Mouse (Mus musculus) ES-Bruce4 (cell line): ENCODE results near the gene Irf8. TPM values are rescaled to one million over a fixed set of nuclear protein-coding genes. Genes with fewer than 3 reads are reported as not detected.
A peak's percentile ranks its signal among the peaks of the same experiment; 100 is the strongest.

ENCODE experiments used
- H3K27ac ChIP-seq: 2 replicates; pipeline ENCODE4 v1.5.1; 2012; ENCODE audit warnings: low read length, inconsistent platforms; ENCODE audit not compliant: insufficient read depth
- H3K27me3 ChIP-seq: 2 replicates; pipeline ENCODE4 v1.6.1; 2012; ENCODE audit warnings: mild to moderate bottlenecking, low read length, inconsistent platforms; ENCODE audit not compliant: control insufficient read depth, poor library complexity, insufficient read depth, severe bottlenecking
- H3K36me3 ChIP-seq: 2 replicates; pipeline ENCODE4 v1.6.1; 2012; ENCODE audit warnings: inconsistent platforms, mild to moderate bottlenecking, low read length, moderate library complexity; ENCODE audit not compliant: control insufficient read depth, poor library complexity, insufficient read depth, severe bottlenecking
- H3K4me1 ChIP-seq: one replicate; pipeline ENCODE4 v1.8.1; 2011; ENCODE audit warnings: low read length; ENCODE audit not compliant: control insufficient read depth, insufficient read depth
- H3K4me3 ChIP-seq: 2 replicates; pipeline ENCODE4 v1.5.1; 2011; ENCODE audit warnings: low read depth, mild to moderate bottlenecking, low read length
- H3K9ac ChIP-seq: 2 replicates; pipeline ENCODE4 v1.6.1; 2012; ENCODE audit warnings: low read depth, mild to moderate bottlenecking, inconsistent platforms; ENCODE audit not compliant: poor library complexity, severe bottlenecking
- H3K9me3 ChIP-seq: replicated peaks from 2 replicates; pipeline ENCODE4 v1.6.1; 2012; ENCODE audit warnings: mild to moderate bottlenecking, low read length, inconsistent platforms; ENCODE audit not compliant: control insufficient read depth, poor library complexity, insufficient read depth, severe bottlenecking
- CTCF ChIP-seq: IDR thresholded peaks from one replicate; pipeline ENCODE4 v1.8.1; 2011; ENCODE audit warnings: low read depth, low read length
- EP300 ChIP-seq: IDR thresholded peaks from 2 replicates; pipeline ENCODE4 v1.6.1; 2011; ENCODE audit warnings: low read depth, low read length; ENCODE audit not compliant: insufficient read depth
- POLR2A ChIP-seq: IDR thresholded peaks from one replicate; pipeline ENCODE4 v1.8.1; 2011; ENCODE audit warnings: low read length; ENCODE audit not compliant: insufficient read depth
- polyA plus RNA-seq: library from polyadenylated mRNA; stranded (reverse); fragments of >200 nt; gene quantifications from 2 replicates; pipeline ENCODE4 v1.2.4, GENCODE M21; 2011; ENCODE audit warnings: low read depth; ENCODE audit not compliant: missing spikeins, insufficient read depth, insufficient read length

Gene Irf8
- polyA plus RNA-seq, 1 experiment: 0.91 TPM

DNA sequence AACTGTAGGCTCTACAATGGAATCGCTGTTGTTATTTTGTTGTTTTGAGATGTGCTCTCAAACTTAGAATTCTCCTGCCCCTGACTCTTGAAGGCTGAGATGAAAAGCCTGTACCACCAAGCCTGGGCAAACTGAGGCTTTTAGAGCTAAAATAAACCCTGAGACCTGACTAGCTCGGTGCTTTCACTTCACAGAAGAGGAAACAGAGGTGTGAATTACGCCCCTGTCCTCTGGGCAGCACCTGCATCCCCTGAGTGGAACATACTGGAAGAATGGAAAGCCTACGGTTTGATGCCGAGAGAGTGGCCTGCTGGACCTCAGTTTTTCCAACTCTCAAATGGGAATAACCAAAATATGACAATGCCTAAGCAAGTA lies 10.6 kb upstream of the Irf8 start:
- no peak overlapping the region for H3K9ac ChIP-seq
- H3K4me1 ChIP-seq: no peaks in the 10 kb centered on the region
- TF ChIP-seq EP300: no peak
- no peak for TF ChIP-seq CTCF
- TF ChIP-seq POLR2A: no peak
- H3K27me3 ChIP-seq: no peaks in the 10 kb centered on the region
- H3K36me3 ChIP-seq: no peaks in the 10 kb centered on the region
- H3K4me3 ChIP-seq: no peak overlapping the region
- H3K27ac ChIP-seq: no peak overlapping the region
- no peaks in the 10 kb centered on the region for H3K9me3 ChIP-seq

GRCm38 (mm10) chr8:120726051-120726450 lies 10.1 kb upstream of the Irf8 start:
- TF ChIP-seq CTCF (no peak), EP300 (no peak), POLR2A (no peak)
- Histone ChIP-seq H3K27ac (no peak overlapping the region), H3K4me3 (no peak overlapping the region), H3K9ac (no peak overlapping the region), H3K9me3 (no peaks in the 10 kb centered on the region), H3K36me3 (no peaks in the 10 kb centered on the region), H3K27me3 (no peaks in the 10 kb centered on the region), H3K4me1 (no peaks in the 10 kb centered on the region)

DNA sequence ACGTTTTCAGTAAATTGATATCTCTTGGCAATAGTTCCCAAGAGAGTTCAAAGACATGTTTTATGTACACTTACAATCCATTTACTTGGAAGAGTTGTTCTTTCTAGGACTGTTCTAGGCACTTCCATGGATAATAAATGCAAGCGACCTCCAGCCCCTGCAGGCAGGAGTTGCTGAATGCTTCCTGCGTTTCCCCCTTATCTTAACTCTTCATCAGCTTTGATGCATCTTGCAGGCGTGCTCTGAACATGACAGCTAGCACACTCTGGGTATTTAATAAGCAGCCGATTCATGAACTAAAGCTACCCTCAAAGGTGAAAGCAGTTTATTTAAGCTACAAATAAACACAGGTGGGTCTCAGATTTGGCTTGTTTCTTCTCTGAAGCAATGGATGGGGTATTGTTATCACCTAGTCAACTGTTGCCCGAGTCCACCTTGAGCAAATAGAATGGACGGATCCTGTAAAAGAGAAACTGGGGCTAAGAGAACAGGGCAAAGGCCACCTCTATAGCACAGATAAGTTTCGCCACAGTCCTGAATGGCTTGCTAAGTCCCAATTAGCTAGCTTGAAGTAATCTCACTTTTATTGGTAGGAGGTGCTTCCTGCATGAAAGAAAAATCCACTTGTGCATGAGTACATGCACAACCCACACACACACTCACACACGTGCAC lies 7.5 kb upstream of the Irf8 start:
- H3K9me3 ChIP-seq: no peaks in the 10 kb centered on the region
- H3K4me1 ChIP-seq: no peaks in the 10 kb centered on the region
- no peak for TF ChIP-seq EP300
- no peak for TF ChIP-seq POLR2A
- no peak for TF ChIP-seq CTCF

DNA sequence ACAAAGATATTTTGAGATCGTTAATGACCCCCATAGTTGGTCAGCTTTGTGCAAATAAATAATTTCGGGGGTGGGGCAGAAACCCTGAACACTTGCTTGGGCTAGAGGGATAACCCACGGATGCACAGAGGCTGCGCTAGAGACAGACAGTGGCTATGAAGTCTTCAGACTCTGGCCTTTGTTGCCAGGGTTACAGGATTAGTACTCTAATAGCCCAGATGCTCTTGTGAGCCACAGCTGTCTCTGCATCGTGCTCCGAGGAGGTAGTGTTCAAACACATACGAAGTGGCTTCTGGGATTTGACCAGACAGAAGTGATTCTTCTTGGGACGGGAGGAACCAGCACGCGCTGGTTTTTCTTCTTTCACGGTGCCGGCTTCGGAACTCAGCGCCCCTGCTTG lies 4.6 kb upstream of the Irf8 start:
- Histone ChIP-seq H3K4me1 (no peaks in the 10 kb centered on the region), H3K4me3 (no peak overlapping the region), H3K27me3 (no peaks in the 10 kb centered on the region; the same call in 1 of the 2 replicates), H3K27ac (no peak overlapping the region), H3K9me3 (no peaks in the 10 kb centered on the region), H3K36me3 (no peaks in the 10 kb centered on the region), H3K9ac (no peak overlapping the region)
- TF ChIP-seq EP300 (no peak), CTCF (no peak), POLR2A (no peak)

More for the DNA sequence above, 7.5 kb upstream of the Irf8 start:
- Histone ChIP-seq H3K4me3 (no peak overlapping the region), H3K27me3 (no peaks in the 10 kb centered on the region), H3K36me3 (no peaks in the 10 kb centered on the region), H3K9ac (no peak overlapping the region), H3K27ac (no peak overlapping the region)

DNA sequence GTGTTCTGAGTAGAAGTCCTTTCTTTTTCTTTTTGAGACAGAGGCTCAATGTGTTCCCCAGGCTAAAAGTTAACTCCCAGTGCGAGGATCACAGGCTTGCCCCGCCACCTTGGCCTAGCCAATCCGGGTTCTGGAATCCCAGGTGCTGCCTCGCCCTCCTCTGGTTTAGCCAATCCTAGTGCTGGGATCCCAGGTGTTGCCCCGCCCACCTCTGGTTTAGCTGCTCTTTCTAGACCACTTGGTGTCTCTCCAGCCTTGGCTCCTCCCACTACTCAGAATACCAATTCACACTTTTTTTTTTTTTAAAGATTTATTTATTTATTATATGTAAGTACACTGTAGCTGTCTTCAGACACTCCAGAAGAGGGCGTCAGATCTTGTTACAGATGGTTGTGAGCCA lies 4.1 kb upstream of the Irf8 start:
- no peak overlapping the region for H3K9ac ChIP-seq
- H3K9me3 ChIP-seq: no peaks in the 10 kb centered on the region
- H3K4me3 ChIP-seq: no peak overlapping the region
- no peaks in the 10 kb centered on the region for H3K4me1 ChIP-seq
- no peaks in the 10 kb centered on the region; the same call in 1 of the 2 replicates for H3K27me3 ChIP-seq
- TF ChIP-seq CTCF (no peak), EP300 (no peak), POLR2A (no peak)
- no peaks in the 10 kb centered on the region for H3K36me3 ChIP-seq
- no peak overlapping the region for H3K27ac ChIP-seq

DNA sequence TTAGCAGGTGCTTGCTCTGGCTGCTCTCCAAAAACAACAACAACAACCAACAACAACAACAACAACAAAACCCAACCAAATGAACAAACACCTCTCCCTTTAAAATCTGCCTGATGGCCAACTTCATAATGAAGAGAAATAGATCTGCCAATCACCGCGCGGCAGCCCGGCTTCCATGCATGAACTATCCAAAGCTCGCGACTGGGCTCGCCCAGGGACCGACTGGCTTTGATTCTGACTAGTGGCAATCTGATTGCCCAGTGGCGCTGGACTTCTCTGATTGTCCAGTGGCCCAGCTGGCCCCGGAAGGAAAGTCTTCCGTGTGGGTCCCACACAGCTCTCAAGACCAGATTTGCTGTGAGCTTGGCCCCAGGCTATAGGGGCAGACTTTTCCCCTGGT lies 328 bp downstream of the Irf8 start:
- Histone ChIP-seq H3K27me3 (no peaks in the 10 kb centered on the region; the same call in 1 of the 2 replicates), H3K4me3 (peak overlapping the region; percentile 68), H3K4me1 (no peaks in the 10 kb centered on the region), H3K9me3 (no peaks in the 10 kb centered on the region), H3K27ac (no peak overlapping the region), H3K9ac (peak overlapping the region; percentile 64), H3K36me3 (no peaks in the 10 kb centered on the region)
- TF ChIP-seq CTCF (no peak), POLR2A (no peak), EP300 (no peak)
